Mouse (Mus musculus): Measurements from ENCODE around the gene Naa16.

DNA sequence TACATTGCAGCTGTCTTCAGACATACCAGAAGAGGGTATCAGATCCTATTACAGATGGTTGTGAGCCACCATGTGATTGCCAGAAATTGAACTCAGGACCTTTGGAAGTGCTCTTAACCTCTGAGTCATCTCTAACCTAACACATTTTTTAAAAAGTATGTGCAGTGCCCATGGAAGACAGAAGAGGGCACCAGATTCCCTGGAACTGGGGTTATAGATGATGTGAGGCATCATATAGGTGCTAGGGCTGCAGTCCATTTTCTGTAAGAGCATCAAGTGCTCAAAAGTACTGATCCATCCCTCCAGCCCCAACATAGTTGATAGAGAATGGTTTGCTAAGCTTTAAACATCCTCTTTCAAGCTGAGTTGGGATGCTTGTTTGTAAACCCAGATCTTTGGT is 4.0 kb upstream of the Naa16 start:
- no peak; the same call in 1 of the 2 replicates for TF ChIP-seq CTCF (IDR thresholded peaks at IDR 0.05; ENCODE audit: control insufficient read depth, insufficient read depth, insufficient replicate concordance, low read depth, low read length)
- TF ChIP-seq POLR2A (IDR thresholded peaks at IDR 0.05; ENCODE audit: control insufficient read depth, low read depth, low read length) = no peak

Data from testis, adult 2 months (tissue).